Comparison of ENCODE assay signal across 8 mouse cellular contexts in genomic region chr17:56218377-56219191, GRCm38 (mm10). TPM values are rescaled to one million over a fixed set of nuclear protein-coding genes. Genes with fewer than 3 reads are reported as not detected.
DNase-seq lines count a peak whose midpoint lies in the region; ATAC-seq and TF ChIP-seq lines count a peak whose summit lies in the region.

TSS of gene Dpp9 (minus strand) at chr17:56218905.

- peak within 1 kb of the TSS; percentile 91 for H3K4me2 ChIP-seq in CH12.LX (ENCODE audit: insufficient read depth, low read depth, poor library complexity, severe bottlenecking)
- H3K4me2 ChIP-seq in forebrain, embryonic 11.5 days (ENCODE audit: low read depth, low read length, severe bottlenecking): peak within 1 kb of the TSS; percentile 80
- peak within 1 kb of the TSS; percentile 75 for H3K4me2 ChIP-seq in heart, embryonic 16.5 days (ENCODE audit: low read depth, low read length)
- H3K4me2 ChIP-seq in liver, embryonic 15.5 days: peak within 1 kb of the TSS; percentile 84
- peak within 1 kb of the TSS; percentile 91 for H3K4me2 ChIP-seq in neural tube, embryonic 12.5 days (replicated peaks)

- WGBS in forebrain, embryonic 11.5 days: under 1% methylated on average over 60 of the region's 78 CpGs
- WGBS in heart, embryonic 16.5 days: under 1% methylated on average over 62 of the region's 78 CpGs
- WGBS in liver, embryonic 15.5 days (ENCODE audit: insufficient replicate concordance): under 1% methylated on average over 78 of the region's 78 CpGs
- WGBS in neural tube, embryonic 12.5 days: 1% methylated on average over 73 of the region's 78 CpGs

- H3K27me3 ChIP-seq in CH12.LX (replicated peaks): peaks cover 13% of the 10 kb centered on the region
- no peaks in the 10 kb centered on the region for H3K27me3 ChIP-seq in forebrain, embryonic 11.5 days (ENCODE audit: control insufficient read depth, insufficient read depth, low read length)
- no peaks in the 10 kb centered on the region for H3K27me3 ChIP-seq in heart, embryonic 16.5 days (ENCODE audit: control insufficient read depth, insufficient read depth, low read length)
- no peaks in the 10 kb centered on the region for H3K27me3 ChIP-seq in liver, embryonic 15.5 days
- H3K27me3 ChIP-seq in neural tube, embryonic 12.5 days (replicated peaks): no peaks in the 10 kb centered on the region; the same call in 1 of the 2 replicates

- peak; percentile 94 for DNase-seq in CH12.LX (ENCODE audit: extremely low read depth)
- DNase-seq in c-Kit-positive CD71-positive TER-119-negative erythroid progenitor cells, embryonic 14.5 days (ENCODE audit: low read depth): peak; percentile 86
- peak; percentile 92 for DNase-seq in forebrain, embryonic 11.5 days (ENCODE audit: low spot score)
- DNase-seq in kidney, postnatal 36 days: peak; percentile 91 to 96
- DNase-seq in telencephalon, adult 2 months (ENCODE audit: low read depth, low spot score): peak; percentile 98

- H3K4me1 ChIP-seq in CH12.LX (ENCODE audit: control insufficient read depth in 1 of 2, insufficient read depth in 2 of 2): peaks cover 10 to 40% of the 10 kb centered on the region in 2 experiments
- H3K4me1 ChIP-seq in forebrain, embryonic 11.5 days (replicated peaks; ENCODE audit: control insufficient read depth, insufficient read depth, low read length): peaks cover 14% of the 10 kb centered on the region; the same call in 1 of the 2 replicates
- peaks cover 11% of the 10 kb centered on the region for H3K4me1 ChIP-seq in heart, embryonic 16.5 days (ENCODE audit: control insufficient read depth, insufficient read depth, low read length)
- peaks cover 41% of the 10 kb centered on the region for H3K4me1 ChIP-seq in liver, embryonic 15.5 days (replicated peaks)
- peaks cover 23% of the 10 kb centered on the region for H3K4me1 ChIP-seq in neural tube, embryonic 12.5 days

- no peaks in the 10 kb centered on the region; the same call in 1 of the 2 replicates for H3K79me2 ChIP-seq in CH12.LX (replicated peaks; ENCODE audit: control insufficient read depth, extremely low read depth, insufficient read depth, poor library complexity, severe bottlenecking)

- TF ChIP-seq RAD21 in CH12.LX (IDR thresholded peaks at IDR 0.05; ENCODE audit: low read depth, low read length): no peak

- peak within 1 kb of the TSS; percentile 93 for H3K9ac ChIP-seq in CH12.LX (ENCODE audit: insufficient read depth, low read depth)
- peak within 1 kb of the TSS; percentile 80 for H3K9ac ChIP-seq in forebrain, embryonic 11.5 days (ENCODE audit: low read length)
- H3K9ac ChIP-seq in heart, embryonic 16.5 days (ENCODE audit: low read length): peak within 1 kb of the TSS; percentile 92
- H3K9ac ChIP-seq in liver, embryonic 15.5 days: peak within 1 kb of the TSS; percentile 84
- peak within 1 kb of the TSS; percentile 90 for H3K9ac ChIP-seq in neural tube, embryonic 12.5 days

- no peak for TF ChIP-seq CTCF in CH12.LX (conservative IDR thresholded peaks at IDR 0.05 in 1 of 2, IDR thresholded peaks at IDR 0.05 in 1 of 2; ENCODE audit: low read depth in 2 of 2, low read length in 2 of 2)

- TF ChIP-seq POLR2A in CH12.LX (IDR thresholded peaks at IDR 0.05; ENCODE audit: low read depth, low read length): peak; percentile 85

- ATAC-seq in forebrain, embryonic 11.5 days (replicated peaks; ENCODE audit: low FRiP score): peak; percentile 99
- peak; percentile 99 for ATAC-seq in heart, embryonic 16.5 days (replicated peaks; ENCODE audit: extremely low read depth, insufficient read depth, low FRiP score)
- ATAC-seq in liver, embryonic 15.5 days (ENCODE audit: insufficient read depth): peak; percentile 94
- peak; percentile 99 for ATAC-seq in neural tube, embryonic 12.5 days (ENCODE audit: low FRiP score, low read depth)

- no peaks in the 10 kb centered on the region for H3K9me3 ChIP-seq in CH12.LX (replicated peaks; ENCODE audit: low read length)
- no peaks in the 10 kb centered on the region for H3K9me3 ChIP-seq in forebrain, embryonic 11.5 days (ENCODE audit: control insufficient read depth, low read length)
- H3K9me3 ChIP-seq in heart, embryonic 16.5 days (replicated peaks; ENCODE audit: control insufficient read depth, low read length): no peaks in the 10 kb centered on the region
- H3K9me3 ChIP-seq in liver, embryonic 15.5 days (replicated peaks): no peaks in the 10 kb centered on the region
- H3K9me3 ChIP-seq in neural tube, embryonic 12.5 days: no peaks in the 10 kb centered on the region

- no peak within 1 kb of the TSS; the same call in 1 of the 2 replicates for H3K27ac ChIP-seq in CH12.LX (ENCODE audit: insufficient read depth, low read depth)
- peak within 1 kb of the TSS; percentile 76 for H3K27ac ChIP-seq in forebrain, embryonic 11.5 days (ENCODE audit: low read depth, low read length)
- H3K27ac ChIP-seq in heart, embryonic 16.5 days (ENCODE audit: low read length): peak within 1 kb of the TSS; percentile 87
- H3K27ac ChIP-seq in liver, embryonic 15.5 days (replicated peaks): peak within 1 kb of the TSS; percentile 84
- H3K27ac ChIP-seq in neural tube, embryonic 12.5 days: peak within 1 kb of the TSS; percentile 65; the same call in 1 of the 2 replicates

- peak within 1 kb of the TSS; percentile 82 to 91 (median 90) for H3K4me3 ChIP-seq in CH12.LX (replicated peaks in 1 of 3; ENCODE audit: low read depth in 2 of 3, low read length in 2 of 3, poor library complexity in 1 of 3)
- H3K4me3 ChIP-seq in forebrain, embryonic 11.5 days (ENCODE audit: low read depth, low read length): peak within 1 kb of the TSS; percentile 93
- peak within 1 kb of the TSS; percentile 89 for H3K4me3 ChIP-seq in heart, embryonic 16.5 days (ENCODE audit: low read length)
- peak within 1 kb of the TSS; percentile 79 for H3K4me3 ChIP-seq in liver, embryonic 15.5 days (replicated peaks)
- H3K4me3 ChIP-seq in neural tube, embryonic 12.5 days: peak within 1 kb of the TSS; percentile 94

- in situ Hi-C loops in CH12.LX (cut with MboI; ENCODE audit: low pct_ligation_motif_present, low pct_unique_long_range_greater_than_20kb, low sequenced_read_pairs): no loop called here

- dilution Hi-C loops in CH12.LX (cut with MboI; ENCODE audit: extremely low pct_ligation_motif_present, extremely low pct_unique_long_range_greater_than_20kb, low sequenced_read_pairs): no loop called here

- TF ChIP-seq EP300 in CH12.LX (IDR thresholded peaks at IDR 0.05; ENCODE audit: low read length): no peak

- peaks cover 0 to 31% of the 10 kb centered on the region in 2 experiments for H3K36me3 ChIP-seq in CH12.LX (replicated peaks in 1 of 2; ENCODE audit: control insufficient read depth in 1 of 2, insufficient read depth in 1 of 2, low read length in 1 of 2)
- no peaks in the 10 kb centered on the region for H3K36me3 ChIP-seq in forebrain, embryonic 11.5 days (ENCODE audit: control insufficient read depth, insufficient read depth, low read length)
- H3K36me3 ChIP-seq in heart, embryonic 16.5 days (ENCODE audit: control insufficient read depth, insufficient read depth): no peaks in the 10 kb centered on the region
- 0 out of 2 replicates have a peak, but pooled peaks cover 3% of the 10 kb centered on the region for H3K36me3 ChIP-seq in liver, embryonic 15.5 days (replicated peaks)
- peaks cover 19% of the 10 kb centered on the region for H3K36me3 ChIP-seq in neural tube, embryonic 12.5 days

TF ChIP-seq in CH12.LX, 34 proteins besides CTCF, POLR2A, EP300 and RAD21 (continues in another document):
- TF ChIP-seq MXI1 (IDR thresholded peaks at IDR 0.05; ENCODE audit: low read depth, low read length): peak; percentile 52; the same call in 1 of the 2 replicates
- TF ChIP-seq GABPA (IDR thresholded peaks at IDR 0.05; ENCODE audit: insufficient replicate concordance, low read depth, low read length): no peak; the same call in 1 of the 2 replicates
- TF ChIP-seq MAX (IDR thresholded peaks at IDR 0.05; ENCODE audit: low read length): no peak
- TF ChIP-seq JUND (conservative IDR thresholded peaks at IDR 0.05; ENCODE audit: low read depth, low read length): no peak
- peak; percentile 81 for TF ChIP-seq TBP (conservative IDR thresholded peaks at IDR 0.05; ENCODE audit: low read depth, low read length)
- peak; percentile 15; the same call in 1 of the 2 replicates for TF ChIP-seq MEF2A (IDR thresholded peaks at IDR 0.05; ENCODE audit: borderline replicate concordance, low read depth, low read length)
- no peak for TF ChIP-seq JUN (IDR thresholded peaks at IDR 0.05; ENCODE audit: insufficient read depth, low read depth, low read length)
- TF ChIP-seq ETS1 (conservative IDR thresholded peaks at IDR 0.05; ENCODE audit: low read depth, low read length): no peak
- TF ChIP-seq RCOR1 (conservative IDR thresholded peaks at IDR 0.05; ENCODE audit: low read depth, low read length): no peak
- TF ChIP-seq SMC3 (IDR thresholded peaks at IDR 0.05; ENCODE audit: low read depth, low read length): no peak
- no peak for TF ChIP-seq UBTF (IDR thresholded peaks at IDR 0.05; ENCODE audit: low read depth, low read length)
- TF ChIP-seq ZKSCAN1 (IDR thresholded peaks at IDR 0.05; ENCODE audit: borderline replicate concordance, low read depth, low read length): no peak
- TF ChIP-seq HCFC1 (IDR thresholded peaks at IDR 0.05; ENCODE audit: low read depth, low read length): peak; percentile 91
- TF ChIP-seq TCF12 (IDR thresholded peaks at IDR 0.05; ENCODE audit: low read depth, low read length): peak; percentile 50
- TF ChIP-seq KAT2A (IDR thresholded peaks at IDR 0.05; ENCODE audit: insufficient replicate concordance, low read length): peak; percentile 84; the same call in 1 of the 2 replicates
- TF ChIP-seq E2F4 (IDR thresholded peaks at IDR 0.05; ENCODE audit: insufficient replicate concordance, low read depth, low read length): no peak
- peak; percentile 89 for TF ChIP-seq SIN3A (IDR thresholded peaks at IDR 0.05; ENCODE audit: low read length)
- peak; percentile 90 for TF ChIP-seq ELF1 (IDR thresholded peaks at IDR 0.05; ENCODE audit: low read depth, low read length)
- no peak for TF ChIP-seq ZC3H11A (IDR thresholded peaks at IDR 0.05; ENCODE audit: low read depth, low read length)
- no peak for TF ChIP-seq BHLHE40 (IDR thresholded peaks at IDR 0.05; ENCODE audit: low read depth, low read length)
- no peak for TF ChIP-seq MAFK (IDR thresholded peaks at IDR 0.05; ENCODE audit: insufficient replicate concordance, low read length)
- TF ChIP-seq IRF4 (IDR thresholded peaks at IDR 0.05; ENCODE audit: low read depth, low read length): peak; percentile 35

RNA-seq across cellular contexts. Expression of gene Dpp9, which starts in this region (rescaled TPM):
- total RNA-seq in CH12.LX (2012; rRNA removed) (23.0 and 23.5 TPM in 2 replicates), CH12.LX (2014; rRNA removed) (13.5 and 13.8 TPM in 2 replicates)
- polyA plus RNA-seq in CH12.LX (2012; ENCODE audit: insufficient read length, low read depth): 34.9 and 37.9 TPM in 2 replicates
- polyA plus RNA-seq in forebrain, embryonic 11.5 days (2014; fragmentation: Nextera tagmentation; extraction: Ambion mirVana): 48.0 and 50.6 TPM in 2 replicates
- 23.4 and 26.4 TPM in 2 replicates for polyA plus RNA-seq in heart, embryonic 16.5 days (2015; fragmentation: Nextera tagmentation; extraction: Ambion mirVana)
- 19.6 and 22.9 TPM in 2 replicates for polyA plus RNA-seq in liver, embryonic 15.5 days (2015; fragmentation: Nextera tagmentation; extraction: Ambion mirVana)
- polyA plus RNA-seq in neural tube, embryonic 12.5 days (2016; fragmentation: Nextera tagmentation; extraction: Ambion mirVana): 35.0 and 35.1 TPM in 2 replicates
